Mouse (Mus musculus): ENCODE data around the gene Hsd11b1.

The Hsd11b1 gene

GRCm38 (mm10) chr1:193201383-193201778, 62.5 kb downstream of the Hsd11b1 start, which contains the start of gene Traf3ip3:
TSS of gene Traf3ip3 (minus strand) at chr1:193201703.
- CTCF ChIA-PET = no interaction called here

GRCm38 (mm10) chr1:193200640-193201382, 63.1 kb downstream of the Hsd11b1 start:
- CTCF ChIA-PET = interaction anchor here (0.7 kb wide), 1 partner anchor 29 kb away, joined by 3 read pairs; no protein-coding TSS in a partner anchor

GRCm38 (mm10) chr1:193198312-193198711, 65.6 kb downstream of the Hsd11b1 start:
- CTCF ChIA-PET = no interaction called here

- CTCF ChIA-PET = no interaction called here
These were observed 66.2 kb downstream of the Hsd11b1 start for GRCm38 (mm10) chr1:193197494-193198205.

- CTCF ChIA-PET = interaction anchor here (0.7 kb wide), 1 partner anchor 68 kb away, joined by 17 read pairs; no protein-coding TSS in a partner anchor
These were observed 68.6 kb downstream of the Hsd11b1 start for GRCm38 (mm10) chr1:193195169-193195810.

GRCm38 (mm10) chr1:193194416-193195140, 69.3 kb downstream of the Hsd11b1 start:
- CTCF ChIA-PET = interaction anchor here (0.7 kb wide), 1 partner anchor 68 kb away, joined by 17 read pairs; no protein-coding TSS in a partner anchor

- CTCF ChIA-PET = no interaction called here
These were observed 72.1 kb downstream of the Hsd11b1 start for GRCm38 (mm10) chr1:193191675-193192283.

- CTCF ChIA-PET = interaction anchor here (0.6 kb wide), 1 partner anchor 13 kb away, joined by 3 read pairs; no protein-coding TSS in a partner anchor
These were observed 74.1 kb downstream of the Hsd11b1 start for GRCm38 (mm10) chr1:193189771-193190170.

- CTCF ChIA-PET = interaction anchor here (1.0 kb wide), 1 partner anchor 11 kb away, joined by 3 read pairs; no protein-coding TSS in a partner anchor
These were observed 74.7 kb downstream of the Hsd11b1 start for GRCm38 (mm10) chr1:193189151-193189621.

GRCm38 (mm10) chr1:193188257-193188656, 75.6 kb downstream of the Hsd11b1 start:
- CTCF ChIA-PET = interaction anchor here (0.6 to 1.0 kb wide), 2 partner anchors 10 to 12 kb away, joined by 3 read pairs; no protein-coding TSS in a partner anchor

- CTCF ChIA-PET = interaction anchor here (0.5 to 1.2 kb wide), 2 partner anchors 10 to 92 kb away, joined by 3 to 5 read pairs; partner anchors contain the start of gene G0s2
These were observed 82.8 kb downstream of the Hsd11b1 start for GRCm38 (mm10) chr1:193181104-193181503.

GRCm38 (mm10) chr1:193174143-193174733, 89.6 kb downstream of the Hsd11b1 start:
- CTCF ChIA-PET = interaction anchor here (0.5 kb wide), 1 partner anchor 210 kb away, joined by 3 read pairs; no protein-coding TSS in a partner anchor

- CTCF ChIA-PET = interaction anchor here (0.6 kb wide), 1 partner anchor 20 kb away, joined by 4 read pairs; no protein-coding TSS in a partner anchor
These were observed 90.1 kb downstream of the Hsd11b1 start for GRCm38 (mm10) chr1:193173810-193174129.

- CTCF ChIA-PET = interaction anchor here (0.6 kb wide), 1 partner anchor 20 kb away, joined by 4 read pairs; no protein-coding TSS in a partner anchor
These were observed 90.7 kb downstream of the Hsd11b1 start for GRCm38 (mm10) chr1:193172991-193173809.

Measured in spleen, embryonic (tissue).